Mouse (Mus musculus): ENCODE measurements around the gene Loxl3.

GRCm38 (mm10) chr6:83004872-83005271 lies 29.1 kb upstream of the Loxl3 start:
- no peak for TF ChIP-seq POLR2A (IDR thresholded peaks at IDR 0.05; ENCODE audit: control insufficient read depth, extremely low read depth, insufficient read depth, low read length, poor library complexity)
- no peak for TF ChIP-seq CTCF (IDR thresholded peaks at IDR 0.05; ENCODE audit: borderline replicate concordance, control insufficient read depth, extremely low read depth, insufficient read depth, low read length, poor library complexity)
